ENCODE assay signal across 18 mouse cellular contexts in the genomic region with DNA sequence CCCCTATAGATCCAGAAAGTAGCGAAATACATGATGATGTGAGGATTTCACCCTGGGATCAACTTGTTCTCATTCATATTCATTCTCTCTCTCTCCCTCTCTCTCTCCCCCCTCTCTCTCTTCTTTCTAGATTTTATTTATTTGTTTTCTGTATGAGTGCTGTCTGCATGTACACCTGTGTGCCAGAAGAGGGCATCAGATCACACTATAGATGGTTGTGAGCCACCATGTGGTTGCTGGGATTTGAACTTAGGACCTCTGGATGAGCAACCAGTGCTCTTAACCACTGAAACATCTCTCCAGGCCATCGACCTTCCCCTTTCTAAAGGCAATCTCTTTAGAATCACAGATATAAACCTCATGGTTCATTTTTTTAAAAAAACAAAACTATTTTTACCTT. TPM values are rescaled to one million over a fixed set of nuclear protein-coding genes. Genes with fewer than 3 reads are reported as not detected.
A peak's percentile ranks its signal among the peaks of the same experiment; 100 is the strongest.
DNase-seq lines count a peak whose midpoint lies in the region; ATAC-seq and TF ChIP-seq lines count a peak whose summit lies in the region.
"Had no signal": no experiment of that assay in that cellular context is flagged by ENCODE, and none has a peak within 500 bp of the region (broad histone marks: within the 10 kb centered on the region; RNA-seq: fewer than 3 reads in every experiment).

No protein-coding gene starts in this region.

- no peak overlapping the region for H3K4me2 ChIP-seq in midbrain, postnatal 0 days (ENCODE audit: low read depth, low read length, poor library complexity, severe bottlenecking)
- no peak overlapping the region for H3K4me2 ChIP-seq in midbrain, embryonic 14.5 days (ENCODE audit: low read length)
- H3K4me2 ChIP-seq: forebrain, embryonic 15.5 days; heart, embryonic 15.5 days; limb, embryonic 15.5 days; neural tube, embryonic 12.5 days had no signal

- peak; percentile 34 for DNase-seq in CD4-positive, CD25-positive, alpha-beta regulatory T cell, adult 2 months (ENCODE audit: low read depth, low spot score)
- DNase-seq in kidney, adult 2 months, result no peak
- DNase-seq in kidney, adult 9 months, result no peak
- no peak for DNase-seq in midbrain, postnatal 0 days (ENCODE audit: low spot score)
- DNase-seq in midbrain, embryonic 14.5 days, result no peak
- peak; percentile 30 for DNase-seq in splenic B cell, adult 2 months (ENCODE audit: low read depth, low spot score)
- DNase-seq in retina, embryonic 14.5 days (ENCODE audit: low spot score), result no peak
- DNase-seq: adrenal gland, postnatal 14 days; cerebellum, adult 18-20 months; cerebellum, postnatal 36 days; kidney, postnatal 25 days had no signal

- H3K4me1 ChIP-seq in kidney, adult 2 months (ENCODE audit: control insufficient read depth, insufficient read depth, low read length), result no peaks in the 10 kb centered on the region
- H3K4me1 ChIP-seq in midbrain, postnatal 0 days (ENCODE audit: insufficient read depth, low read length), result no peaks in the 10 kb centered on the region
- 0 out of 2 replicates have a peak, but pooled peaks cover 2% of the 10 kb centered on the region for H3K4me1 ChIP-seq in midbrain, embryonic 14.5 days (ENCODE audit: control insufficient read depth, insufficient read depth, low read length)
- H3K4me1 ChIP-seq: hindbrain, embryonic 10.5 days; limb, embryonic 15.5 days; neural tube, embryonic 12.5 days had no signal

- 0 out of 2 replicates have a peak, but pooled peaks have one; percentile 3 for TF ChIP-seq CTCF in kidney, adult 2 months (conservative IDR thresholded peaks at IDR 0.05; ENCODE audit: insufficient read depth, insufficient read length, low read depth, low read length)
- TF ChIP-seq CTCF in midbrain, postnatal 0 days (IDR thresholded peaks at IDR 0.05), result peak; percentile 38

- no peak overlapping the region for H3K27ac ChIP-seq in kidney, adult 2 months (ENCODE audit: insufficient read depth, low read depth, low read length)
- no peak overlapping the region for H3K27ac ChIP-seq in midbrain, postnatal 0 days (ENCODE audit: low read depth, low read length)
- no peak overlapping the region for H3K27ac ChIP-seq in midbrain, embryonic 14.5 days (replicated peaks; ENCODE audit: low read depth, low read length)
- H3K27ac ChIP-seq: forebrain, embryonic 15.5 days; heart, embryonic 15.5 days; hindbrain, embryonic 10.5 days; limb, embryonic 15.5 days; neural tube, embryonic 12.5 days had no signal

- no peaks in the 10 kb centered on the region for H3K36me3 ChIP-seq in kidney, adult 2 months (ENCODE audit: control insufficient read depth, insufficient read depth, low read length)
- H3K36me3 ChIP-seq in midbrain, postnatal 0 days (ENCODE audit: insufficient read depth, low read length), result no peaks in the 10 kb centered on the region
- H3K36me3 ChIP-seq in midbrain, embryonic 14.5 days (ENCODE audit: control insufficient read depth, insufficient read depth, low read length), result no peaks in the 10 kb centered on the region
- H3K36me3 ChIP-seq in splenic B cell, adult 2 months (ENCODE audit: control insufficient read depth, insufficient read depth, low read length, poor library complexity, severe bottlenecking), result no peaks in the 10 kb centered on the region; the same call in 1 of the 2 replicates
- H3K36me3 ChIP-seq: forebrain, embryonic 15.5 days had no signal

- no peak for TF ChIP-seq POLR2A in kidney, adult 2 months (IDR thresholded peaks at IDR 0.05; ENCODE audit: low read depth, low read length)

- no peaks in the 10 kb centered on the region for H3K27me3 ChIP-seq in kidney, adult 2 months (replicated peaks; ENCODE audit: control insufficient read depth, insufficient read depth, low read length)
- no peaks in the 10 kb centered on the region for H3K27me3 ChIP-seq in midbrain, postnatal 0 days (ENCODE audit: insufficient read depth, low read length)
- no peaks in the 10 kb centered on the region for H3K27me3 ChIP-seq in midbrain, embryonic 14.5 days (ENCODE audit: control insufficient read depth, insufficient read depth, low read length)
- H3K27me3 ChIP-seq in splenic B cell, adult 2 months (ENCODE audit: control insufficient read depth, insufficient read depth, low read length, poor library complexity, severe bottlenecking), result no peaks in the 10 kb centered on the region
- H3K27me3 ChIP-seq: forebrain, embryonic 15.5 days; heart, embryonic 15.5 days; limb, embryonic 15.5 days; neural tube, embryonic 12.5 days had no signal

- no peak overlapping the region for H3K4me3 ChIP-seq in kidney, adult 2 months (ENCODE audit: insufficient read depth, low read depth, low read length)
- H3K4me3 ChIP-seq in midbrain, postnatal 0 days (ENCODE audit: low read depth, low read length), result no peak overlapping the region
- no peak overlapping the region for H3K4me3 ChIP-seq in midbrain, embryonic 14.5 days (replicated peaks; ENCODE audit: low read depth, low read length)
- H3K4me3 ChIP-seq: forebrain, embryonic 15.5 days; heart, embryonic 15.5 days; hindbrain, embryonic 10.5 days; limb, embryonic 15.5 days; neural tube, embryonic 12.5 days had no signal

- H3K9me3 ChIP-seq in midbrain, postnatal 0 days (ENCODE audit: low read length), result no peaks in the 10 kb centered on the region
- no peaks in the 10 kb centered on the region for H3K9me3 ChIP-seq in midbrain, embryonic 14.5 days (ENCODE audit: control insufficient read depth, low read length)
- H3K9me3 ChIP-seq: forebrain, embryonic 15.5 days; heart, embryonic 15.5 days; hindbrain, embryonic 10.5 days; limb, embryonic 15.5 days; neural tube, embryonic 12.5 days had no signal

- no peak for ATAC-seq in CD4-positive, CD25-positive, alpha-beta regulatory T cell, adult 4 months
- no peak for ATAC-seq in midbrain, postnatal 0 days (ENCODE audit: low FRiP score)
- ATAC-seq in midbrain, embryonic 14.5 days (ENCODE audit: low FRiP score, low TSS enrichment), result no peak
- ATAC-seq: forebrain, embryonic 15.5 days had no signal

- WGBS in kidney, adult 2 months, result 93% methylated on average over 2 of the region's 2 CpGs
- 91% methylated on average over 2 of the region's 2 CpGs for WGBS in midbrain, postnatal 0 days
- WGBS in midbrain, embryonic 14.5 days, result 91% methylated on average over 2 of the region's 2 CpGs

- H3K9ac ChIP-seq in midbrain, postnatal 0 days (replicated peaks; ENCODE audit: low read length, poor library complexity, severe bottlenecking), result no peak overlapping the region
- no peak overlapping the region for H3K9ac ChIP-seq in midbrain, embryonic 14.5 days (replicated peaks; ENCODE audit: low read length)
- H3K9ac ChIP-seq: forebrain, embryonic 15.5 days; heart, embryonic 15.5 days; limb, embryonic 15.5 days; neural tube, embryonic 12.5 days had no signal

RNA-seq across cellular contexts. Expression of a gene that starts 4.5 kb away (rescaled TPM):
- 1 to 10 TPM; 8.1 to 8.9 TPM for polyA plus RNA-seq in CD4-positive, CD25-positive, alpha-beta regulatory T cell, adult 4 months (2017; shearing (Covaris generic))
- 0.57 and 0.78 TPM in 2 replicates for polyA plus RNA-seq in kidney, adult 2 months (2012; rRNA removed)
- 1.2 TPM in 1 of 2 replicates, not detected in the other for total RNA-seq in midbrain, postnatal 0 days (2014; rRNA removed)
- 2.5 and 2.9 TPM in 2 replicates for polyA plus RNA-seq in midbrain, postnatal 0 days (2015; fragmentation: Nextera tagmentation; extraction: Ambion mirVana)
- 11.7 and 13.8 TPM in 2 replicates for polyA plus RNA-seq in midbrain, embryonic 14.5 days (2014; fragmentation: Nextera tagmentation; extraction: Ambion mirVana)

RNA-seq across cellular contexts. Expression of a gene that starts 10.3 kb away (rescaled TPM):
- polyA plus RNA-seq in CD4-positive, CD25-positive, alpha-beta regulatory T cell, adult 4 months (2017; shearing (Covaris generic)), result 1 to 10 TPM; 2.5 to 2.8 TPM
- 1.3 and 1.5 TPM in 2 replicates for polyA plus RNA-seq in kidney, adult 2 months (2012; rRNA removed)
- total RNA-seq in midbrain, postnatal 0 days (2014; rRNA removed), result 5.0 and 6.1 TPM in 2 replicates
- polyA plus RNA-seq in midbrain, postnatal 0 days (2015; fragmentation: Nextera tagmentation; extraction: Ambion mirVana), result 8.0 and 9.4 TPM in 2 replicates
- polyA plus RNA-seq in midbrain, embryonic 14.5 days (2014; fragmentation: Nextera tagmentation; extraction: Ambion mirVana), result 7.0 and 7.6 TPM in 2 replicates

RNA-seq across cellular contexts. Expression of a gene that starts 11.6 kb away (rescaled TPM):
- 10 to 100 TPM in 1 of 2 experiments, 1 to 10 TPM in 1; 8.3 to 10.7 TPM for polyA plus RNA-seq in CD4-positive, CD25-positive, alpha-beta regulatory T cell, adult 4 months (2017; shearing (Covaris generic))
- 2.6 and 3.1 TPM in 2 replicates for polyA plus RNA-seq in kidney, adult 2 months (2012; rRNA removed)
- 0.38 and 4.0 TPM in 2 replicates for total RNA-seq in midbrain, postnatal 0 days (2014; rRNA removed)
- polyA plus RNA-seq in midbrain, postnatal 0 days (2015; fragmentation: Nextera tagmentation; extraction: Ambion mirVana), result 5.3 and 5.4 TPM in 2 replicates
- 12.7 and 15.0 TPM in 2 replicates for polyA plus RNA-seq in midbrain, embryonic 14.5 days (2014; fragmentation: Nextera tagmentation; extraction: Ambion mirVana)
- polyA plus RNA-seq: testis, adult 2 months had no signal

RNA-seq across cellular contexts. Expression of a gene that starts 19.5 kb away (rescaled TPM):
- 1 to 10 TPM; 8.6 to 9.1 TPM for polyA plus RNA-seq in CD4-positive, CD25-positive, alpha-beta regulatory T cell, adult 4 months (2017; shearing (Covaris generic))
- polyA plus RNA-seq in kidney, adult 2 months (2012; rRNA removed), result 1.9 TPM in 2 replicates
- 2.4 and 3.6 TPM in 2 replicates for total RNA-seq in midbrain, postnatal 0 days (2014; rRNA removed)
- 1.4 TPM in 2 replicates for polyA plus RNA-seq in midbrain, postnatal 0 days (2015; fragmentation: Nextera tagmentation; extraction: Ambion mirVana)
- polyA plus RNA-seq in midbrain, embryonic 14.5 days (2014; fragmentation: Nextera tagmentation; extraction: Ambion mirVana), result 4.0 and 4.6 TPM in 2 replicates

RNA-seq across cellular contexts. Expression of a gene that starts 24.6 kb away (rescaled TPM):
- polyA plus RNA-seq in CD4-positive, CD25-positive, alpha-beta regulatory T cell, adult 4 months (2017; shearing (Covaris generic)), result 10 to 100 TPM in 1 of 2 experiments, 1 to 10 TPM in 1; 7.0 to 18.8 TPM
- 30.8 and 32.6 TPM in 2 replicates for polyA plus RNA-seq in kidney, adult 2 months (2012; rRNA removed)
- total RNA-seq in midbrain, postnatal 0 days (2014; rRNA removed), result 54.6 and 59.0 TPM in 2 replicates
- polyA plus RNA-seq in midbrain, postnatal 0 days (2015; fragmentation: Nextera tagmentation; extraction: Ambion mirVana), result 41.5 and 41.9 TPM in 2 replicates
- 37.6 and 39.9 TPM in 2 replicates for polyA plus RNA-seq in midbrain, embryonic 14.5 days (2014; fragmentation: Nextera tagmentation; extraction: Ambion mirVana)

Comparison
In these comparisons a context has a peak if more than half of its experiments do, and no peak if none do; other contexts are left out.
1. DNase-seq: peak in CD4-positive, CD25-positive, alpha-beta regulatory T cell, adult 2 months (single experiment) and splenic B cell, adult 2 months (single experiment); none in kidney, adult 2 months (single experiment), kidney, adult 9 months (single experiment), midbrain, postnatal 0 days (single experiment), midbrain, embryonic 14.5 days (single experiment) and retina, embryonic 14.5 days (single experiment).